Mouse (Mus musculus): ENCODE measurements around the gene Arid4b. TPM values are rescaled to one million over a fixed set of nuclear protein-coding genes. Genes with fewer than 3 reads are reported as not detected.

The Arid4b gene
- total RNA-seq, 1 experiment, result 26.5 TPM

- H3K4me3 ChIP-seq (ENCODE audit: insufficient read depth in 1 of 2, low read depth in 1 of 2, low read length in 2 of 2, poor library complexity in 1 of 2, severe bottlenecking in 1 of 2), result no peak overlapping the region
- no peak overlapping the region for H3K27ac ChIP-seq (ENCODE audit: insufficient read depth, low read depth, low read length, poor library complexity, severe bottlenecking)
- in situ Hi-C loops (cut with MboI; ENCODE audit: low sequenced_read_pairs in 2 of 2, unreplicated experiment in 2 of 2), result no loop called here
- no peak for DNase-seq (ENCODE audit: low read depth, low spot score)
- H3K4me1 ChIP-seq (ENCODE audit: control insufficient read depth in 2 of 2, insufficient read depth in 2 of 2, low read length in 2 of 2, poor library complexity in 1 of 2), result peaks cover 2 to 3% of the 10 kb centered on the region in 2 experiments; a peak in 2 of 4 replicates
- H3K9ac ChIP-seq (ENCODE audit: insufficient read depth, low read depth, low read length, poor library complexity, severe bottlenecking), result no peak overlapping the region
- no peaks in the 10 kb centered on the region for H3K9me3 ChIP-seq (ENCODE audit: control insufficient read depth, insufficient read depth, low read depth, low read length)
- TF ChIP-seq CHD2 (IDR thresholded peaks at IDR 0.05; ENCODE audit: low read depth, low read length) (no peak), ZC3H11A (IDR thresholded peaks at IDR 0.05; ENCODE audit: borderline replicate concordance, low read depth, low read length) (no peak), HCFC1 (IDR thresholded peaks at IDR 0.05; ENCODE audit: borderline replicate concordance, insufficient read depth, low read length) (no peak), ZNF384 (IDR thresholded peaks at IDR 0.05; ENCODE audit: low read depth, low read length) (no peak), MAFK (IDR thresholded peaks at IDR 0.05; ENCODE audit: insufficient read depth, low read depth, low read length) (no peak)
- no peaks in the 10 kb centered on the region for H3K36me3 ChIP-seq (ENCODE audit: control insufficient read depth, insufficient read depth, low read length, poor library complexity, severe bottlenecking)
These were observed 18.5 kb upstream of the Arid4b start for GRCm38 (mm10) chr13:14044521-14044920.

DNA sequence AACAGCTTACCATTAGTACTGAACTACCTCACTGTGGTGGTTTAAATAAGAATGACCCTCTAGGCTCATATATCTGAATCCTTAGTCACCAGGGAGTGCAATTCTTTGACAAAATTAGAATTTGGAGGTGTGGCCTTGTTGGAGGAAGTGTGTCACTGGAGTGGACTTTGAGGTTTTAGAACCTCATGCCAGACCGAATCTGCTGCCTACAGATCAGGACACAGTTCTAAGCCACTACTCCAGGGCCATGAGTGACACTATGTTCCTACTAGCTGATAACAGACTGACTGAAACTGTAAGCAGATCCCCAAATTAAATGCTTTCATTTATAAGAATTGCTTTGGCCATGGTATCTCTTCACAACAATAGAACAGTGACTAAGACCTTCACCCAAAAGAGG is 13.2 kb upstream of the Arid4b start:
- in situ Hi-C loops (cut with MboI; ENCODE audit: low sequenced_read_pairs in 2 of 2, unreplicated experiment in 2 of 2), result no loop called here
- DNase-seq (ENCODE audit: low read depth, low spot score), result no peak
- no peaks in the 10 kb centered on the region for H3K9me3 ChIP-seq (ENCODE audit: control insufficient read depth, insufficient read depth, low read depth, low read length)
- H3K36me3 ChIP-seq (ENCODE audit: control insufficient read depth, insufficient read depth, low read length, poor library complexity, severe bottlenecking), result peaks cover 6% of the 10 kb centered on the region; the same call in 1 of the 2 replicates
- no peak overlapping the region for H3K27ac ChIP-seq (ENCODE audit: insufficient read depth, low read depth, low read length, poor library complexity, severe bottlenecking)
- no peak overlapping the region for H3K9ac ChIP-seq (ENCODE audit: insufficient read depth, low read depth, low read length, poor library complexity, severe bottlenecking)
- no peak for TF ChIP-seq ZNF384 (IDR thresholded peaks at IDR 0.05; ENCODE audit: low read depth, low read length)
- TF ChIP-seq CHD2 (IDR thresholded peaks at IDR 0.05; ENCODE audit: low read depth, low read length), result no peak
- TF ChIP-seq HCFC1 (IDR thresholded peaks at IDR 0.05; ENCODE audit: borderline replicate concordance, insufficient read depth, low read length), result no peak
- TF ChIP-seq ZC3H11A (IDR thresholded peaks at IDR 0.05; ENCODE audit: borderline replicate concordance, low read depth, low read length), result no peak
- no peak for TF ChIP-seq MAFK (IDR thresholded peaks at IDR 0.05; ENCODE audit: insufficient read depth, low read depth, low read length)
- no peak overlapping the region for H3K4me3 ChIP-seq (ENCODE audit: insufficient read depth in 1 of 2, low read depth in 1 of 2, low read length in 2 of 2, poor library complexity in 1 of 2, severe bottlenecking in 1 of 2)
- H3K4me1 ChIP-seq (ENCODE audit: control insufficient read depth in 2 of 2, insufficient read depth in 2 of 2, low read length in 2 of 2, poor library complexity in 1 of 2), result no peaks in the 10 kb centered on the region

- DNase-seq (ENCODE audit: low read depth, low spot score), result no peak
- in situ Hi-C loops (cut with MboI; ENCODE audit: low sequenced_read_pairs in 2 of 2, unreplicated experiment in 2 of 2), result no loop called here
- Histone ChIP-seq H3K36me3 (ENCODE audit: control insufficient read depth, insufficient read depth, low read length, poor library complexity, severe bottlenecking) (peaks cover 5% of the 10 kb centered on the region; the same call in 1 of the 2 replicates), H3K27ac (ENCODE audit: insufficient read depth, low read depth, low read length, poor library complexity, severe bottlenecking) (no peak overlapping the region), H3K4me3 (ENCODE audit: insufficient read depth in 1 of 2, low read depth in 1 of 2, low read length in 2 of 2, poor library complexity in 1 of 2, severe bottlenecking in 1 of 2) (no peak overlapping the region), H3K9ac (ENCODE audit: insufficient read depth, low read depth, low read length, poor library complexity, severe bottlenecking) (no peak overlapping the region), H3K9me3 (ENCODE audit: control insufficient read depth, insufficient read depth, low read depth, low read length) (no peaks in the 10 kb centered on the region), H3K4me1 (ENCODE audit: control insufficient read depth in 2 of 2, insufficient read depth in 2 of 2, low read length in 2 of 2, poor library complexity in 1 of 2) (peaks cover 3 to 5% of the 10 kb centered on the region in 2 experiments; a peak in 2 of 4 replicates)
- no peak for TF ChIP-seq ZC3H11A (IDR thresholded peaks at IDR 0.05; ENCODE audit: borderline replicate concordance, low read depth, low read length)
- TF ChIP-seq MAFK (IDR thresholded peaks at IDR 0.05; ENCODE audit: insufficient read depth, low read depth, low read length), result peak; percentile 66; the same call in 1 of the 2 replicates
These were observed 6.2 kb upstream of the Arid4b start for GRCm38 (mm10) chr13:14056801-14057200.

DNA sequence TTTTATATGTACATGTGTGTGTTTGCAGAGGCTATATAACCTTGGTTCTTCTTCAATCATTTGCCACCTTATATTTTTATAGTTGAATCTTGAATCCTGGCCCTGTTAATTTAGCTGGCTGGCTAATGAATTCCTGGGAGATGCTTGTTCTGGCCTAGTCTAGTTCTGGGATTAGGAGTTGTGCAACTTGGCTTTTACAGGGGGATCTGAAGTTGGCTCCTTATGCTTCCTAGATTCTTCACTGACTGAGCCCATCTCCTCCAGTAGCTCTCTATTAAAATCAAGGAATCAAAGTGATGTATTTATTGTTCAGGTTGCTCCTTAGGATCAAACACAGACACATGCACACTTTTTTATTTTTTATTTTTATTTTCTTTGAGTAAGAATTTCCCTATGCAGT is 3.5 kb upstream of the Arid4b start:
- TF ChIP-seq MAFK (IDR thresholded peaks at IDR 0.05; ENCODE audit: insufficient read depth, low read depth, low read length) (no peak), CHD2 (IDR thresholded peaks at IDR 0.05; ENCODE audit: low read depth, low read length) (no peak), ZNF384 (IDR thresholded peaks at IDR 0.05; ENCODE audit: low read depth, low read length) (no peak), ZC3H11A (IDR thresholded peaks at IDR 0.05; ENCODE audit: borderline replicate concordance, low read depth, low read length) (no peak), HCFC1 (IDR thresholded peaks at IDR 0.05; ENCODE audit: borderline replicate concordance, insufficient read depth, low read length) (no peak)
- Histone ChIP-seq H3K4me3 (ENCODE audit: insufficient read depth in 1 of 2, low read depth in 1 of 2, low read length in 2 of 2, poor library complexity in 1 of 2, severe bottlenecking in 1 of 2) (no peak overlapping the region), H3K36me3 (ENCODE audit: control insufficient read depth, insufficient read depth, low read length, poor library complexity, severe bottlenecking) (0 out of 2 replicates have a peak, but pooled peaks cover 2% of the 10 kb centered on the region), H3K27ac (ENCODE audit: insufficient read depth, low read depth, low read length, poor library complexity, severe bottlenecking) (no peak overlapping the region), H3K9me3 (ENCODE audit: control insufficient read depth, insufficient read depth, low read depth, low read length) (no peaks in the 10 kb centered on the region), H3K9ac (ENCODE audit: insufficient read depth, low read depth, low read length, poor library complexity, severe bottlenecking) (no peak overlapping the region), H3K4me1 (ENCODE audit: control insufficient read depth in 2 of 2, insufficient read depth in 2 of 2, low read length in 2 of 2, poor library complexity in 1 of 2) (peaks cover 5 to 7% of the 10 kb centered on the region in 2 experiments; a peak in 2 of 4 replicates)
- in situ Hi-C loops (cut with MboI; ENCODE audit: low sequenced_read_pairs in 2 of 2, unreplicated experiment in 2 of 2), result no loop called here
- no peak for DNase-seq (ENCODE audit: low read depth, low spot score)

Data from ES-E14 (cell line).